Mouse (Mus musculus) cortical plate, adult 2 months (tissue): Measurements from ENCODE around the gene Hoxd4.

Experiments used
- CTCF ChIP-seq: fragments of 200-500 bp; IDR thresholded peaks from 2 replicates; pipeline ENCODE4 v1.5.1; 2011; ENCODE audit warnings: mild to moderate bottlenecking, control low read depth, low read length; ENCODE audit not compliant: insufficient read depth; ENCODE audit errors: extremely low read depth
- POLR2A ChIP-seq: fragments of 200-500 bp; IDR thresholded peaks from 2 replicates; pipeline ENCODE4 v1.6.1; 2011; ENCODE audit warnings: mild to moderate bottlenecking, low read length, control low read depth; ENCODE audit not compliant: insufficient read depth; ENCODE audit errors: extremely low read depth

GRCm38 (mm10) chr2:74735851-74736687 is 24.3 kb downstream of the Hoxd4 start:
- TF ChIP-seq CTCF (no peak), POLR2A (no peak)
